Mouse (Mus musculus) liver, postnatal 0 days (tissue): ENCODE results near the gene Tmem63a.
A peak's percentile ranks its signal among the peaks of the same experiment; 100 is the strongest.

Experiments
- CTCF ChIP-seq: sonication (generic); IDR thresholded peaks from 2 replicates; pipeline ENCODE4 v1.5.1; 2016; ENCODE audit warnings: antibody characterized with exemption, low read depth
- EP300 ChIP-seq: IDR thresholded peaks from 2 replicates; pipeline ENCODE4 v1.6.1; 2016; ENCODE audit warnings: antibody characterized with exemption, low read depth, mild to moderate bottlenecking

DNA sequence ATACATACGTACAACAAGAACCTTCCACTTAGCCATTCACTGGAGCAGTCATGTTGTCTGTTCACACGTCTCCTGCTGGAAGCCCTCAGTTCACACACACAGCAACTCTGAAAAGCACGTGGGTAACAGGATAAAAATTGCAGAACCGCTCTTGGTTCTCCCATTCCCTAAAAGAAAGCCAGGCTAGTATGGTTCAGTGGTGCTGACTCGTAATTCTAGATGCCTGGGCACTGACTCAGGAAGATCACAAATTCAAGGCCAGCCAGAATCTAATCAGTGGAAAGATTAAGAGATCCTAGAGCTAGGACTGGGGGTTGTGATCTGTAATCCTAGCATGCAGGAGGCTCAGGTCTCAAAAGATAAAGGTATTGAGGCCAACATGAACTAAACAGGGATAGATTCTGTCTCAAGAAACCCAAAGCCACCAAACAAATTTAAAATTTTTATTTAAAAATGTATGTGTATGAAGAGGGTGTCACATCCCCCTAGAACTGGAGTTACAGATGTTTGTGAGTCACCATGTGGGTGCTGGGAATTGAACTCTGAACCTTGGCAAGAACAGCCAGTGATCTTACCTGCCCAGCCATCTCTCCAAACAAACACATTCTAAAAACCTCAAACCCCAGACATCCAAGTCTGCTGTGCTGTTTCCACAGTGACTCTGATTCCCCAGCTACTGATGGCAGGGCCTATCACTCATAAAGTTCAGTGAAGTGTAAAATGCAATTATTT lies 78.8 kb downstream of the Tmem63a start, which contains the start of gene Ephx1:
- TF ChIP-seq EP300: peak; percentile 33; the same call in 1 of the 2 replicates
- TF ChIP-seq CTCF: no peak
